Mouse (Mus musculus) ovary, adult 10 weeks (tissue): ENCODE results near the gene Gabrb3. TPM values are rescaled to one million over a fixed set of nuclear protein-coding genes. Genes with fewer than 3 reads are reported as not detected.

Source experiments
- polyA plus RNA-seq: library from polyadenylated mRNA; stranded (reverse); fragments of 350-450 nt; fragmentation: Illumina TruSeq; extraction: RNeasy Lipid Tissue Mini Kit (QIAGEN cat#74804); gene quantifications from one replicate; pipeline ENCODE4 v1.2.3, GENCODE M21; 2014

Gabrb3 gene
- 2.1 TPM for polyA plus RNA-seq

DNA sequence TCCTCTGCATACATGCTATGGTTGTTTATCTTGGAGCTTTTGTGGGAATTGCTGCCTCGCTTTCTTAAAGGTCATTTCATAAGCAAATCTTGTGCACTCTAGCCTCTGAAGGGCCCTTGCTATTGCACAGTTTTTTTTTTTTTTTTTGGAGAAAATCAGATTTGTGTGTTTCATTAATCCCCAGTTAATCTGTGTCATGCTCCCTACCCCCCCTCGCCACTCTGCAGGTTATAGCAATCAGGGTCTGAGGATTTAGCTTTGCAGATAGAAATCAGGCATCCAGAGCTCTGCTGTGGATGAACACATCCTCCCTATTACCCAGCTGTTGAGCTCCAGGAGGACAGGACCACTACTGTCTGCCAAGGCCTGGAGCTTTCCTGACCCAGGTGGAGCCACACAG, at the start of gene Gabrb3:
Gene Gabrb3 (plus strand): TSS at position 301 of the 400 bp plus-strand sequence.

DNA sequence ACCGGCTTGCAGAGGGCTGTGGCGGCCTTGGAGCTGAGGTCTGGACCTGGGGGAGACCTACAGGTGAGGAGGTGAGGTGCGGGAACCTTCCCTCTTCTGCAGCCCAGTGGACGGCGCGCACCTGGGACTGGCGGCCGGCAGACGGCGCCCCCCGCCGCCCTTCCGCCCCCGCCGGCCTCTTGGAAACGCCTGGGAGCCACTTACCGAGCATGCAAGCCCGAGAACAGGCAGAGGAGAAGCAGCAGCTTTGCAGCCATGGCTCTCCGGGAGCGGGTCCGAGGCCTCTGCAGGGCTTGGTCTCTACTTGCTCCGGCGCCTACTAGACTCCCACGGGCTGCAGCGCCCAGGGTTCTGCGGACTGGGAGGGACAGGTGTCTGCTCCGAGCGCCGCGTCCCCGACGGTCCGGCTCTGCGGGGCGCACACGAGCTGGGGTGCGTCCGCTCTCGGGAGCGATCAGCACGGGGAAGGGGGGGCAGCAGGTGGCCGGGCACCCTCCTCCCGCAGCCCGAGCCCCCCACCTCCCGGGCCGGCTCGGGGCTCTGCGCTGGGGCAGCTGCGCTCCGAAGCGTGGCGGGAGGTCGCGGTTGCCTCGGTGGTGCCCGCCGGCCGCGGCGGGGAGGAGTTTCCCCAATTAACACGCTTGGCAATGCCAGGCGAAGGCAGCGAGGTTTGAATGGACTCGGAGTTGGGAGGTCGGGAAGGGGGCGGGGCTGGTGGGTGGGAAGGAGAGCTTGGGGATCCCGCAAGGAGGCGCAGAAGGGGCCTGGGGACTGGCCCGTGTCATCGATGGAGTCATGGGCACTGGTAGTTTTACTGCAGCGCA, 32.8 kb upstream of the Gabrb3 start, which contains the start of gene Gabrg3:
Gene Gabrg3 (minus strand): TSS at position 672 of the 824 bp plus-strand sequence.

DNA sequence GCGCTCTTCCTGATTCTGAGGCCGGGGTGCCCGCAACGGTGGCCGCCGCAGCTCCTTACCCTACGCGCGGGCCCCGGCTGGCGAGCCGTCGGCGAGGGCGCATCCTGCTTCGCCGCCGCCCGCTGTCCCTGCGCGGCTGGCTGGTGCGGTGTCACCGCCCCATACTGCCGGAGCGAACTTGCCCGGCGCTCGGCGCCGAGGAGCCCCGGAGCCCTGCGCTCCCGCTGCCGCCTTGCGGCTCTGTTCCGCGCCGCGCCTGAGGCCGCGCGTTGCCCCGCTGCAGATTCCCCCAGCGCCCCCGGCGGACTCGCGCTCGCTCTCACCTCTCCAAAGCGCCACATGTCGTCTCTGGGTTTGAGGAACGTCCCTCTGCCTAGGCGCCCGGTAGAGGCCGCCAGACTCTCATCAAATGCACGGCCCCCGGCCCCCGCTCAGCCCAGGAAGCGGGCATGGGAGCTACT, 90.2 kb downstream of the Gabrb3 start, which contains the start of gene Gabra5:
Gene Gabra5 (minus strand): TSS at position 379 of the 461 bp plus-strand sequence.

Other genes starting within 250 kb of the Gabrb3 start
- gene Gabrg3, start 32.5 kb upstream of the Gabrb3 start, polyA plus RNA-seq: 1.2 TPM
- 0.23 TPM for gene Gabra5, start 90.4 kb downstream of the Gabrb3 start, polyA plus RNA-seq